Mouse (Mus musculus): ENCODE measurements around the gene Rab29. TPM values are rescaled to one million over a fixed set of nuclear protein-coding genes. Genes with fewer than 3 reads are reported as not detected.
"Not testable (repeated sequence)": the region's sequence is repeated elsewhere in the genome, so short reads cannot be mapped to it uniquely, and the experiment has no call there.

Gene Rab29
- total and polyA plus RNA-seq, 3 experiments, result not detected

- H3K4me3 ChIP-seq (ENCODE audit: low read depth, low read length), result no peak overlapping the region
- no peak for TF ChIP-seq GATA1 (IDR thresholded peaks at IDR 0.05; ENCODE audit: borderline replicate concordance, low read length)
- TF ChIP-seq GATA2 (IDR thresholded peaks at IDR 0.05; ENCODE audit: borderline replicate concordance, low read depth, low read length), result no peak
- no peak for TF ChIP-seq CTCF (IDR thresholded peaks at IDR 0.05; ENCODE audit: low read depth, low read length)
- no peak for TF ChIP-seq TAL1 (conservative IDR thresholded peaks at IDR 0.05; ENCODE audit: low read depth, low read length)
- ATAC-seq (ENCODE audit: extremely low read depth, insufficient number of reproducible peaks, low FRiP score, poor library complexity, severe bottlenecking), result no peak
- peaks cover 31% of the 10 kb centered on the region; the same call in 1 of the 2 replicates for H3K27me3 ChIP-seq (ENCODE audit: insufficient read depth, low read length)
- H3K4me1 ChIP-seq (ENCODE audit: insufficient read depth, low read depth, low read length), result no peaks in the 10 kb centered on the region
- no peaks in the 10 kb centered on the region for H3K36me3 ChIP-seq (replicated peaks)
- H3K9me3 ChIP-seq (replicated peaks), result no peaks in the 10 kb centered on the region
- DNase-seq (ENCODE audit: low spot score), result no peak
Observed at GRCm38 (mm10) chr1:131890043-131890658, 23.1 kb downstream of the Rab29 start.

- Histone ChIP-seq H3K27me3 (ENCODE audit: insufficient read depth, low read length) (peaks cover 30% of the 10 kb centered on the region), H3K36me3 (replicated peaks) (no peaks in the 10 kb centered on the region), H3K9me3 (replicated peaks) (no peaks in the 10 kb centered on the region), H3K4me1 (ENCODE audit: insufficient read depth, low read depth, low read length) (no peaks in the 10 kb centered on the region), H3K4me3 (ENCODE audit: low read depth, low read length) (no peak overlapping the region)
- ATAC-seq (ENCODE audit: extremely low read depth, insufficient number of reproducible peaks, low FRiP score, poor library complexity, severe bottlenecking) (no peak), DNase-seq (ENCODE audit: low spot score) (no peak)
- no peak for TF ChIP-seq GATA2 (IDR thresholded peaks at IDR 0.05; ENCODE audit: borderline replicate concordance, low read depth, low read length)
Observed at GRCm38 (mm10) chr1:131891436-131891835, 24.4 kb downstream of the Rab29 start.

GRCm38 (mm10) chr1:131902679-131903078 lies 35.7 kb downstream of the Rab29 start:
- no peak for DNase-seq (ENCODE audit: low spot score)
- Histone ChIP-seq H3K27me3 (ENCODE audit: insufficient read depth, low read length) (peaks cover 53% of the 10 kb centered on the region), H3K36me3 (replicated peaks) (no peaks in the 10 kb centered on the region), H3K9me3 (replicated peaks) (no peaks in the 10 kb centered on the region), H3K4me1 (ENCODE audit: insufficient read depth, low read depth, low read length) (peaks cover 16% of the 10 kb centered on the region), H3K4me3 (ENCODE audit: low read depth, low read length) (no peak overlapping the region)
- TF ChIP-seq CTCF (IDR thresholded peaks at IDR 0.05; ENCODE audit: low read depth, low read length) (no peak), POLR2AphosphoS5 (IDR thresholded peaks at IDR 0.05; ENCODE audit: insufficient replicate concordance, low read depth, low read length) (no peak), TAL1 (conservative IDR thresholded peaks at IDR 0.05; ENCODE audit: low read depth, low read length) (no peak), GATA1 (IDR thresholded peaks at IDR 0.05; ENCODE audit: borderline replicate concordance, low read length) (no peak), GATA2 (IDR thresholded peaks at IDR 0.05; ENCODE audit: borderline replicate concordance, low read depth, low read length) (no peak)
- no peak for ATAC-seq (ENCODE audit: extremely low read depth, insufficient number of reproducible peaks, low FRiP score, poor library complexity, severe bottlenecking)

GRCm38 (mm10) chr1:131903251-131903650 lies 36.2 kb downstream of the Rab29 start:
- Histone ChIP-seq H3K4me1 (ENCODE audit: insufficient read depth, low read depth, low read length) (peaks cover 16% of the 10 kb centered on the region), H3K9me3 (replicated peaks) (no peaks in the 10 kb centered on the region), H3K27me3 (ENCODE audit: insufficient read depth, low read length) (peaks cover 49% of the 10 kb centered on the region), H3K36me3 (replicated peaks) (no peaks in the 10 kb centered on the region), H3K4me3 (ENCODE audit: low read depth, low read length) (no peak overlapping the region)
- DNase-seq (ENCODE audit: low spot score) (no peak), ATAC-seq (ENCODE audit: extremely low read depth, insufficient number of reproducible peaks, low FRiP score, poor library complexity, severe bottlenecking) (no peak)
- TF ChIP-seq GATA1 (IDR thresholded peaks at IDR 0.05; ENCODE audit: borderline replicate concordance, low read length) (no peak), GATA2 (IDR thresholded peaks at IDR 0.05; ENCODE audit: borderline replicate concordance, low read depth, low read length) (no peak), POLR2AphosphoS5 (IDR thresholded peaks at IDR 0.05; ENCODE audit: insufficient replicate concordance, low read depth, low read length) (no peak), TAL1 (conservative IDR thresholded peaks at IDR 0.05; ENCODE audit: low read depth, low read length) (no peak), CTCF (IDR thresholded peaks at IDR 0.05; ENCODE audit: low read depth, low read length) (no peak)

- Histone ChIP-seq H3K4me3 (ENCODE audit: low read depth, low read length) (no peak overlapping the region), H3K36me3 (replicated peaks) (no peaks in the 10 kb centered on the region), H3K4me1 (ENCODE audit: insufficient read depth, low read depth, low read length) (peaks cover 21% of the 10 kb centered on the region), H3K27me3 (ENCODE audit: insufficient read depth, low read length) (peaks cover 40% of the 10 kb centered on the region), H3K9me3 (replicated peaks) (no peaks in the 10 kb centered on the region)
- ATAC-seq (ENCODE audit: extremely low read depth, insufficient number of reproducible peaks, low FRiP score, poor library complexity, severe bottlenecking) (no peak), DNase-seq (ENCODE audit: low spot score) (no peak)
- TF ChIP-seq CTCF (IDR thresholded peaks at IDR 0.05; ENCODE audit: low read depth, low read length) (0 out of 2 replicates have a peak, but pooled peaks have one; percentile 23), POLR2AphosphoS5 (IDR thresholded peaks at IDR 0.05; ENCODE audit: insufficient replicate concordance, low read depth, low read length) (no peak), TAL1 (conservative IDR thresholded peaks at IDR 0.05; ENCODE audit: low read depth, low read length) (no peak), GATA2 (IDR thresholded peaks at IDR 0.05; ENCODE audit: borderline replicate concordance, low read depth, low read length) (no peak), GATA1 (IDR thresholded peaks at IDR 0.05; ENCODE audit: borderline replicate concordance, low read length) (no peak)
Observed at GRCm38 (mm10) chr1:131905497-131905896, 38.5 kb downstream of the Rab29 start.

GRCm38 (mm10) chr1:131908456-131908855 lies 41.4 kb downstream of the Rab29 start:
- H3K36me3 ChIP-seq (replicated peaks), result peaks cover 19% of the 10 kb centered on the region
- H3K9me3 ChIP-seq (replicated peaks), result no peaks in the 10 kb centered on the region
- TF ChIP-seq GATA1 (IDR thresholded peaks at IDR 0.05; ENCODE audit: borderline replicate concordance, low read length) (no peak), TAL1 (conservative IDR thresholded peaks at IDR 0.05; ENCODE audit: low read depth, low read length) (no peak), GATA2 (IDR thresholded peaks at IDR 0.05; ENCODE audit: borderline replicate concordance, low read depth, low read length) (no peak)
- ATAC-seq (ENCODE audit: extremely low read depth, insufficient number of reproducible peaks, low FRiP score, poor library complexity, severe bottlenecking), result no peak
- H3K27me3 ChIP-seq (ENCODE audit: insufficient read depth, low read length), result peaks cover 25% of the 10 kb centered on the region
- no peak for DNase-seq (ENCODE audit: low spot score)
- H3K4me3 ChIP-seq (ENCODE audit: low read depth, low read length), result no peak overlapping the region
- peaks cover 32% of the 10 kb centered on the region for H3K4me1 ChIP-seq (ENCODE audit: insufficient read depth, low read depth, low read length)

GRCm38 (mm10) chr1:131909236-131909635 lies 42.2 kb downstream of the Rab29 start:
- DNase-seq (ENCODE audit: low spot score); H3K4me3 ChIP-seq (ENCODE audit: low read depth, low read length); ATAC-seq (ENCODE audit: extremely low read depth, insufficient number of reproducible peaks, low FRiP score, poor library complexity, severe bottlenecking); H3K9me3 ChIP-seq (replicated peaks): not testable (repeated sequence)
- H3K4me1 ChIP-seq (ENCODE audit: insufficient read depth, low read depth, low read length), result peaks cover 34% of the 10 kb centered on the region
- peaks cover 18% of the 10 kb centered on the region for H3K27me3 ChIP-seq (ENCODE audit: insufficient read depth, low read length)
- peaks cover 21% of the 10 kb centered on the region for H3K36me3 ChIP-seq (replicated peaks)
